Mouse (Mus musculus) neutrophil, adult 5-6 weeks (primary cell): ENCODE results near the gene Oxsr1. TPM values are rescaled to one million over a fixed set of nuclear protein-coding genes. Genes with fewer than 3 reads are reported as not detected.
"Not testable (repeated sequence)": the region's sequence is repeated elsewhere in the genome, so short reads cannot be mapped to it uniquely, and the experiment has no call there.

Experiments
- ATAC-seq: fragments of 151-379, 151-347 bp; 2 replicates; pipeline ENCODE4 v1.8.0; 2017; ENCODE audit warnings: mild to moderate bottlenecking, moderate TSS enrichment; ENCODE audit not compliant: insufficient number of reproducible peaks, poor library complexity, low FRiP score, severe bottlenecking; ENCODE audit errors: extremely low read depth
- total RNA-seq: library from RNA; stranded (forward); fragments of 200-1000 nt; gene quantifications from 2 replicates; pipeline ENCODE4 v1.2.3, GENCODE M21; 2017

The Oxsr1 gene
- total RNA-seq: 48.7 and 49.3 TPM in 2 replicates

DNA sequence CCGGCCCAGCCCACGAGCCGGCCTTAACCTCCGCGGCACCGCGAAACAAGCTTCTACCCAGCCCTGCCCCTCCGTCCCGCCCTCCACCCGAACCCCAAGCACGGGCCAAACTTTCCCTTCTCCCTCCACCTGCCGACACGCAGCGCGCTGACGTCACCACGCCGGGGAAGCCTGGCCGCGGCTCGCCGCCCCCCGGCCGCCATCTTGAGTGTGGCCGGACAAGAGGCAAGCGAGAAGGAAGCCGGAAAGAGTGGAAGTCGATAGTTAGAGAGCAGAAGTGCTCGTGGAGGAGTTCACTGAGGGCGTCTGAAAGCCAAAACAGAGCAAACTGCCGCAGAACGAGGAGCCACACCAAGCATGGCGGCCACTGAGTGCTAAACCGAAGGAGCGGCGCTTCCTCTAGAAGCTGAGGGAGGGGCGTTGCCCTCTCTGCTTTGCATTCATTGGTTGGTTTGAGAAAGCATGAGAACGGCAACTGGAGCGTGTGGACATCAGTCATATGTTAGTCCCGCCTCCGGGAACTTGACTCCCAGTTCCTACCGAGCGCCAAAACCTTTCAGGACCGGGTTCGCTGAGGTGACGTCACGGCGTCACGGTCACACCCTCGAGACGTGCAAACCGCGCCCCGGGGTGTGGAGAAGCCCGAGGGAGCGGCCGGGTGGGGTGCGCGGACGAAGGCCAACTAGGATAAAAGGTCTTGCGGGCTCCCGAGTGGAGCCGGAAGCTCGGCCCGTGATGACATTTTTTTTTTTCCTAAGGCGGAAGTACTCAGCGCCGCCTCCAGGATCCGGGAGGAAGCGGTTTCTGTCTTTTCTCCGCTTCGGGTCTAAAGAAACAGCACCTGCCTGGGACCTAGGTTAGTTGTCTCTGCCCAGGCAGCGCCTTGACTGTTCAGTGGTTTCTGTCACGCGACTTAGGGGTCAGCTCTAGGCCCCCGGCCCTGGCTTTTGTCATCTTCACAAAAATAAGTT lies at the start of gene Oxsr1:
TSS of gene Oxsr1 (minus strand) at position 139 of the 971 bp plus-strand sequence.
- peak; percentile 94 for ATAC-seq

DNA sequence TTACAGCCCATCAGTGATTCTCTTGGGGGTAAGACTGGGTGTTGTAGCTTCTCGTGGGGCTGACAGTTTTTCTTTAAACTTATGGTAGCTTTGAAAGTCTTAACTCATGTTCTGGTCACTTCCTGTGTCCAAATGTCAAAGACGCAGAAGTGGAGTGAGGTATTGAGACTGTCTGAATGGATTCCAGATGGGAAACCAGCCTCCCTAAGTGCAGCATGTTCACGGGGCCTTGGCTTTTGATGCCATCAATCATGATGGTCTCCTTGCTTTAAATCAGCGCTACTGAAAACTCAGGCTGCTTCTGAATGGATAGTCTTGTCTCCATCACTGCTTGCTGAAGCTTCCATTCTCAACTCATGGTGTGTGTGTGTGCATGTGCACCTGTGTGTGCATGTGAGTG lies 49.0 kb upstream of the Oxsr1 start:
- no peak for ATAC-seq

GRCm38 (mm10) chr9:119370770-119371169 lies 48.5 kb upstream of the Oxsr1 start:
- ATAC-seq: not testable (repeated sequence)

DNA sequence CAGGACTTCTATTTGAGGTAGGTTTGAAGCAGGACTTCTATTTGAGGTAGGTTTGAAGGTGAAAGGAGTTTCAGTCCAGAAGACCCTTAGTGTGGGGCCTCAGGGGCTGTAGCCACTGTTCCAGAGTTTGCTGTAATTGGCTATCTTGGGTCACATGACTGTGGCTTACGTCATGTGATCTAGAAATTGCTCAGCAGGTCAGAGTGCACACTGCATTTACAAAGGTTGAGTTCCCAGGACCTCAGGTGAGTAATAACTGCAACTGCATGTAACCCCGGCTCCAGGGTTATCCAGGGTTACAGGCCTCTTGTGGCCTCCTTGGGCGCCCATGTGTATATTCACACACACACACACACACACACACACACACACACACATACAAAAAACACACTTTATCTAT lies 46.1 kb upstream of the Oxsr1 start:
- ATAC-seq: no peak

- ATAC-seq: no peak
Observed at GRCm38 (mm10) chr9:119365284-119365683, 43.1 kb upstream of the Oxsr1 start, which contains the start of gene Slc22a14. Gene Slc22a14 (minus strand): TSS chr9:119365553.

- ATAC-seq: no peak
Observed at GRCm38 (mm10) chr9:119363229-119363628, 41.0 kb upstream of the Oxsr1 start.

GRCm38 (mm10) chr9:119361416-119361815 lies 39.2 kb upstream of the Oxsr1 start:
- ATAC-seq: no peak

DNA sequence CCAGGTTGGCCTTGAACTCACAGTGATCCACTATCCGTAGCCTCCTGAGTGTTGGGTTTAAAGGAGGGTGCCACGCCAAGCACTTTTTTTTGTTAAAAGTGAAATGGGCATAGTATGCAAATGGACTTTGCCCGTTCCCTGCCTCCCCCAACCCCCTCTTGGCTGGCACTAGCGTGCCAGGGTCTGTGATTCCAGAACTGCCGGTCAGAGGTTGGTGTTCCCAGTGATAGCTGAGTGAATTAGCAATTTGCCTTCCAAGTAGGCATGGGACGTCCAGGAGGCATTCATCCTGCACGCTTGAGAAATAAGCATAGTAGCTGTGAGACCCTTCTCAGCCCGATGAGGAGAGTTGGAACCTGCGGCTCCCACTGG lies 35.8 kb upstream of the Oxsr1 start:
- no peak for ATAC-seq

DNA sequence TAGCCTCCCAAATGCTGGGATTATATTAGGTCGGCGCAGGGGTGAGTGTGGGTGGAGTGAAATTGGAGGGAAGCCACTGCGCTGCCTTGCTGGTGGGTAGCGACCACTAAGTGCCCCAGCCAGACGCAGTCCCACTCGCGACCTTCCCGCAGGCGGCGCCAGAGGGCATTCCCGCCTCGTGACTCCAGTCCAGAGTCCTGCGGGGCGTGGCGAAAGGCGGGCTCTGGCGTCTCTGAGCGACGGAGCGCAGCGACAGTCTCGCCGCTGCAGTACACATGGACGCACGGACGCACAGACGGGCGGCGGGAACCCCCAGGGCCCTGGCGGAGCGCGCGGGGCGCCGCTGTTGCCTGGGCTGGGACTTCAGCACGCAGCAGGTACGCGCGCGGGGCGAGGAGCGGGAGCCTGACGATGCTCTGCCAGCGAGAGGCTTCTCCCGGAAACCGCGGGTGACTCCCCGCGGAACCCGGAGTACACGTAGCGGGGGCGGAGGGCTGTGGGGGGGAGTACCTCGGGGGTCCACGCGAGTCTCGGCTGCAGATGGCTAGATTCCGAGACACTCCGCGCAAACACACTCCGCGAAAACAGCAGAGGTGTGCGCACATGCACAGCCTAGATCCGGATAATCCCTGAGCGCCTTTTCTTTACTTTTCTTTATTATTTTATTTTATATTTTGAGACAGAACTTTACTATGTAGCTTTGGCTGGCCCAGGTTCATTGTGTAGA lies 35.3 kb upstream of the Oxsr1 start, which contains the start of gene Xylb:
TSS of gene Xylb (plus strand) at position 51 of the 727 bp plus-strand sequence.
- peak; percentile 49; the same call in 1 of the 2 replicates for ATAC-seq

- ATAC-seq: no peak
Observed at GRCm38 (mm10) chr9:119355943-119356342, 33.7 kb upstream of the Oxsr1 start.

GRCm38 (mm10) chr9:119353926-119354325 lies 31.7 kb upstream of the Oxsr1 start:
- ATAC-seq: no peak

- ATAC-seq: peak; percentile 76
Observed at GRCm38 (mm10) chr9:119352060-119352459, 29.8 kb upstream of the Oxsr1 start.

DNA sequence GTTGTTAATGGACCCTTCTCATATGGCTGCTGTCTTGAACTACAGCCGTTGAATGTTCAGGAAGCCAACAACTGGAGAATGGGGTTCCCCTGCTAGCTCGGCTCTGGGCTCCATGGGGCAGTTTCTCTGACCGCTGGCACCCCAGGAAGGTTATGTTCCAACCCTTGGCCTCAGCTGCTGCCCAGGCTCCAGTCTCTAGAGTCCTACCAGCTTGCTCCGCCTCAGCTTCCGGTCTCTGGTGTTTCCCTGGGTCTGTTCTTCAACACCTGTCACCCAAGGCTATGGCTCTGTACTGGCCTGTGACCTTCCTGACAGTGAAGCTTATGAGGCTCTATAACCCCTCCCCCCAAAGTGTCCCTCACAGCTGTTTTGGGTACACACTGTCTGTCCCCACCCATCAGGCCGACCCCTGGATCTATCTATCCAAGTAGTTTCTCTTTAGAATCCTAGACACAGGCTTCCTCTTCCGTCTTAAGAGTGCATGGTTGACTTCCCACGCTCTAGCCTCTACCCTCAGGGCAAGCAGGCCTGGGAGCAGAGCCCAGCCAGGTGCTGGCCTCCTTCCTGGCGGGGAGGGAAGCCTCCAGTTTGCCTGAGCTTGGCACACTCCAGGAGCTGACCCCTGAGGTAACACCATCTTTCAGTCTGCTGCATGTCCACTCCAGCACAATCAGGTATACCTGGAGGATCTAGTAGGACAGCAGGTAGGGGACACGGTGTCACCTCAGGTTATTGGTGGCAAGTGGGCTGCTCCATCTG lies 28.9 kb upstream of the Oxsr1 start:
- ATAC-seq: no peak

GRCm38 (mm10) chr9:119350531-119350930 lies 28.3 kb upstream of the Oxsr1 start:
- no peak for ATAC-seq

- no peak for ATAC-seq
Observed at GRCm38 (mm10) chr9:119346376-119346775, 24.1 kb upstream of the Oxsr1 start.

- ATAC-seq: no peak
Observed at GRCm38 (mm10) chr9:119342728-119343127, 20.5 kb upstream of the Oxsr1 start.

DNA sequence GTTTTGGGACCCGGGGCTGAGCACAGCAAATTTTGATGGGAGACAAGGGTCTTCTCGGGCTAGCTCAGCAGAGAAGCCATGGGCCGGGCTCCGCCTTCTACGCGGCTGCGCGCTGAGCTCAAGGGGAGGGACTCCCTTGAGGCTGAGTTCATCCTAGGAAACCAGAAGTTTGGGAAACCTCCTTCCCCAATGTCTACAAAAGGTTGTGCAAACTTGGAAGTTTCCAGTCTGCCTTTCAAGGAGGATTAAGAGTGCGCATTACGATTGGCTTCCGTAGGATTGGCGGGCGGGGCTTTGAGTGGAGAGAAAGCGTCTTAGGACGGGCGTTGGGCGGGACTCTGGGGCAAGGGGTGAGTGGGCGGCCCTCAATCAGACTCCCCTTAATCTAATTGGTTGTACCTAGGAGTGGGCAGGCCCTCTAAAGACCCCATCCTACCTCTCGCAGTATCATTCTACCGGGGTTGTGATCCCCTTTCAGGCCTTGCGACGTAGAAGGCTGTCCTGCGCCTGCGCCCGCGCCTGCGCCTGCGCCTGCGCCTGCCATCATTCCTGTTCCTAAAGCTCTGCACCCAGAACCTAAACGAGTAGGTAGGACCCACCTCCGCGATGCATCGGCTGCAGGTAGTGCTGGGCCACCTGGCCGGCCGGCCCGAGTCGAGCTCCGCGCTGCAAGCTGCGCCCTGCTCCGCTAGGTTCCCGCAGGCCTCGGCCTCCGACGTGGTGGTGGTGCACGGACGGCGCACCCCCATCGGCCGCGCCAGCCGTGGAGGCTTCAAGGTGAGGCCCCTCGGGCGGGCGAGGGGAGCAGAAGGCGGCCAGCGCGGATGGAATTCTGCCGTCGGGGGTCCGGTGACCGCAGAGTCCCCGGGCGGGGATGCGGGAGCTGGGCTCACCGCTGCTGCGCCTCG lies 18.9 kb upstream of the Oxsr1 start, which contains the start of gene Myd88:
TSS of gene Myd88 (minus strand) at position 503 of the 908 bp plus-strand sequence.
- ATAC-seq: peak; percentile 88

GRCm38 (mm10) chr9:119340212-119340580 lies 18.0 kb upstream of the Oxsr1 start:
- ATAC-seq: no peak
